Comparison of ENCODE assay signal across 8 mouse cellular contexts in the genomic region with DNA sequence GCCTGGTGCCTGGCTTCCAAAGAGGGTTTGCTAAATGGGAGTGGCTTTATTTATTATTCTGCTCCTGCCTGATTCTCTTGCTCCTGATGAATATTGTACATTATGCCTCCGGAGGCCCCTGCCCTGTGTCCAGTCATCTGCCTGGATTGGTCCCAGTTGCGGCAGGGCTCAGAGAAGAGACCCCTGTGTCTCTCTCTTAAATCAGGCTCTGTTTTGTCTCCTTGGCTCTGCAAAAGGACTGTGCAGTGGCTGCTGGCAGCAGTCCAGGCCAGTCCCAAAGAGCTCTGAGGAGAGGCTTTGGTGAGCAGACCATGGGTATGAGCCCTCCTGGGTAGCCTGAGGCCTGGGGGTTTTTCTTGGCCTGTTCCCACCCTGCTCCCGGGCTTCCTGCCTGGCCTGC.
DNase-seq lines count a peak whose midpoint lies in the region; ATAC-seq lines count a peak whose summit lies in the region.

No protein-coding gene starts in this region.

- peaks cover 9% of the 10 kb centered on the region; the same call in 1 of the 2 replicates for H3K4me1 ChIP-seq in embryonic facial prominence, embryonic 12.5 days
- H3K4me1 ChIP-seq in embryonic facial prominence, embryonic 10.5 days: peaks cover 12% of the 10 kb centered on the region
- peaks cover 11% of the 10 kb centered on the region for H3K4me1 ChIP-seq in forebrain, embryonic 15.5 days
- peaks cover 15% of the 10 kb centered on the region for H3K4me1 ChIP-seq in hindbrain, embryonic 13.5 days (replicated peaks)
- H3K4me1 ChIP-seq in midbrain, embryonic 12.5 days: peaks cover 16% of the 10 kb centered on the region

- H3K9me3 ChIP-seq in embryonic facial prominence, embryonic 12.5 days: no peaks in the 10 kb centered on the region
- no peaks in the 10 kb centered on the region for H3K9me3 ChIP-seq in embryonic facial prominence, embryonic 10.5 days
- no peaks in the 10 kb centered on the region for H3K9me3 ChIP-seq in forebrain, embryonic 15.5 days
- no peaks in the 10 kb centered on the region for H3K9me3 ChIP-seq in hindbrain, embryonic 13.5 days
- H3K9me3 ChIP-seq in midbrain, embryonic 12.5 days: no peaks in the 10 kb centered on the region

- no peak for DNase-seq in embryonic facial prominence, embryonic 10.5 days (ENCODE audit: low spot score)
- peak; percentile 63 for DNase-seq in NIH3T3 (ENCODE audit: low read depth)
- DNase-seq in embryo, embryonic 9.5 days (ENCODE audit: extremely low spot score): no peak

- no peak overlapping the region for H3K4me3 ChIP-seq in embryonic facial prominence, embryonic 12.5 days
- no peak overlapping the region for H3K4me3 ChIP-seq in embryonic facial prominence, embryonic 10.5 days
- no peak overlapping the region for H3K4me3 ChIP-seq in forebrain, embryonic 15.5 days
- no peak overlapping the region for H3K4me3 ChIP-seq in hindbrain, embryonic 13.5 days
- H3K4me3 ChIP-seq in midbrain, embryonic 12.5 days: no peak overlapping the region

- H3K27ac ChIP-seq in embryonic facial prominence, embryonic 12.5 days: no peak overlapping the region
- no peak overlapping the region for H3K27ac ChIP-seq in embryonic facial prominence, embryonic 10.5 days (replicated peaks)
- H3K27ac ChIP-seq in forebrain, embryonic 15.5 days (replicated peaks): no peak overlapping the region
- peak overlapping the region; percentile 58 for H3K27ac ChIP-seq in hindbrain, embryonic 13.5 days
- peak overlapping the region; percentile 27; the same call in 1 of the 2 replicates for H3K27ac ChIP-seq in midbrain, embryonic 12.5 days (replicated peaks)

- 0 out of 2 replicates have a peak, but pooled peaks have one; percentile 47 for ATAC-seq in embryonic facial prominence, embryonic 12.5 days (ENCODE audit: insufficient number of reproducible peaks, insufficient read depth, low FRiP score, low TSS enrichment)
- ATAC-seq in forebrain, embryonic 15.5 days (replicated peaks): peak; percentile 73
- peak; percentile 72 for ATAC-seq in hindbrain, embryonic 13.5 days (ENCODE audit: low FRiP score)
- no peak for ATAC-seq in midbrain, embryonic 12.5 days (ENCODE audit: low FRiP score, low read depth)
- no peak for ATAC-seq in erythroblast, adult 5-6 weeks (replicated peaks; ENCODE audit: low FRiP score, poor library complexity, severe bottlenecking)

- 53% methylated on average over 3 of the region's 3 CpGs for WGBS in embryonic facial prominence, embryonic 12.5 days
- WGBS in embryonic facial prominence, embryonic 10.5 days: 77% methylated on average over 3 of the region's 3 CpGs
- WGBS in forebrain, embryonic 15.5 days: 12% methylated on average over 3 of the region's 3 CpGs
- 54% methylated on average over 3 of the region's 3 CpGs for WGBS in hindbrain, embryonic 13.5 days
- 71% methylated on average over 3 of the region's 3 CpGs for WGBS in midbrain, embryonic 12.5 days

- no peaks in the 10 kb centered on the region for H3K27me3 ChIP-seq in embryonic facial prominence, embryonic 12.5 days
- H3K27me3 ChIP-seq in embryonic facial prominence, embryonic 10.5 days (replicated peaks; ENCODE audit: low read depth, poor library complexity, severe bottlenecking): no peaks in the 10 kb centered on the region
- H3K27me3 ChIP-seq in forebrain, embryonic 15.5 days: no peaks in the 10 kb centered on the region
- H3K27me3 ChIP-seq in hindbrain, embryonic 13.5 days: no peaks in the 10 kb centered on the region
- no peaks in the 10 kb centered on the region; the same call in 1 of the 2 replicates for H3K27me3 ChIP-seq in midbrain, embryonic 12.5 days

- no peaks in the 10 kb centered on the region for H3K36me3 ChIP-seq in embryonic facial prominence, embryonic 12.5 days
- no peaks in the 10 kb centered on the region for H3K36me3 ChIP-seq in embryonic facial prominence, embryonic 10.5 days (replicated peaks)
- no peaks in the 10 kb centered on the region for H3K36me3 ChIP-seq in forebrain, embryonic 15.5 days
- H3K36me3 ChIP-seq in hindbrain, embryonic 13.5 days: no peaks in the 10 kb centered on the region
- no peaks in the 10 kb centered on the region for H3K36me3 ChIP-seq in midbrain, embryonic 12.5 days

- no peak overlapping the region for H3K4me2 ChIP-seq in embryonic facial prominence, embryonic 12.5 days (replicated peaks)
- no peak overlapping the region for H3K4me2 ChIP-seq in forebrain, embryonic 15.5 days (replicated peaks)
- no peak overlapping the region for H3K4me2 ChIP-seq in hindbrain, embryonic 13.5 days
- no peak overlapping the region for H3K4me2 ChIP-seq in midbrain, embryonic 12.5 days (replicated peaks)

- no peak overlapping the region for H3K9ac ChIP-seq in embryonic facial prominence, embryonic 12.5 days
- no peak overlapping the region for H3K9ac ChIP-seq in forebrain, embryonic 15.5 days (replicated peaks)
- no peak overlapping the region for H3K9ac ChIP-seq in hindbrain, embryonic 13.5 days
- no peak overlapping the region for H3K9ac ChIP-seq in midbrain, embryonic 12.5 days (replicated peaks)

Comparison
In these comparisons a context has a peak if more than half of its experiments do, and no peak if none do; other contexts are left out.
1. ATAC-seq: peak in embryonic facial prominence, embryonic 12.5 days (single experiment), forebrain, embryonic 15.5 days (single experiment) and hindbrain, embryonic 13.5 days (single experiment); none in midbrain, embryonic 12.5 days (single experiment) and erythroblast, adult 5-6 weeks (single experiment).
2. H3K27ac ChIP-seq: peak in hindbrain, embryonic 13.5 days (single experiment) and midbrain, embryonic 12.5 days (single experiment); none in embryonic facial prominence, embryonic 12.5 days (single experiment), embryonic facial prominence, embryonic 10.5 days (single experiment) and forebrain, embryonic 15.5 days (single experiment).